Mouse (Mus musculus): ENCODE measurements around the gene Cpsf2.

DNA sequence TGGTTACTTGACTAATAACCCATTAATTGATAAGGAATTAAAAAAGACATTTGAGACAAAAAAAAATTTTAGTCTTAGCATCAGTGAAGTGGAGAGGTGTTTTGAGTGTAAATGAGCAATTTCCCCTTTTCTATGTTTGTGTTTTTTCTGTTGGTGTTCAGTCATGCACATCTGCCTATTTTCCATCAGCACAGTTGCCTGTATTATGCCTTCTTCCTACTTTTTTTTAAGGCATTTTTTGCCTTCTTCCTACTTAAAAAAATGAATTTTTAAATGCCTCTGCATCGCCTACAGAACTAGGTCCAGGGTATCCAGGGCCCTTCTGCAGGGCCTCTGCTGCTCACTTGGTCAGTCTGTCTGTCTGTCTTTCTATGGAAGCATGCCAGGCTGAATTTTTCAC is 2.8 kb downstream of the Cpsf2 start:
- TF ChIP-seq GATA1 (IDR thresholded peaks at IDR 0.05; ENCODE audit: borderline replicate concordance, low read length): no peak
- no peak for TF ChIP-seq FLI1 (IDR thresholded peaks at IDR 0.05; ENCODE audit: low read length)

Data from megakaryocyte, embryonic 14.5 days (primary cell).